ENCODE assay signal across 8 mouse cellular contexts in the genomic region with DNA sequence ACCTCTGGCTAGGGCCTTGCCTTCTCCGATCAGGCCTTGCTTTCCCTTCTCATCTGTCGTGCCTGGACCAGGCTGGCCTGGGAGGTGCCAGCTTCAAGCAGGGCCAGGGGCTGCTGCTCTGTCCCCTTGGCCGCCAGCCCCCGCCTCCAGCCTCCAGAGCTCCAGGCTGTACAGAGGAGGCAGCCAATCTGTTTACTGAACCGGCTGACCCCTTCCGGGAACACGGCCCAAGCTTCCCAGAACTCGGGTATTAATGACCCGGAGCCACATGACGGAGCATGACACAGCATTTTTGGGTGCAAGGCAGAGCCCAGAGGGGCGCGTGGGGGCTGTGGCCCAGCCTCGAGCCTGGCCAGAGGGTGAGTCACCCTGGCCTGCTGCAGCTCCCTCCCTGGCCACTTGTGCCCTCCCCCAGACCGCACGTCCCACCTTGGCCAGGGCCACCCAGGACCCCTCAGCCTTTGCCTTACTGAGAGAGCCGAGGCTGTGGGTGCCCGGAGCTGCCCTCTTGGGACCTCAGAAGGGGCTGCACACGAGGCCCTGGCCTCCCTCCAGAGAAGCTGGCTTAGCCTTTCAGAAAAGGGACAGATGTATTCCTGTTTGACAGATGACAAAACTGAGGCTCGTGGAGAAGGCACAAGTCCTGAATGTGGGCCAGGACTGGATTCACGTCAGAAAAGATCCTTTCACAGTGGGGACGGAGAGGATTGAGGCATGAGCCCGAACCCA.
DNase-seq lines count a peak whose midpoint lies in the region; ATAC-seq and TF ChIP-seq lines count a peak whose summit lies in the region.

No protein-coding gene starts in this region.

- 24% methylated on average over 22 of the region's 22 CpGs for WGBS in hindbrain, postnatal 0 days
- 31% methylated on average over 22 of the region's 22 CpGs for WGBS in macrophage (ENCODE audit: missing documents)

- TF ChIP-seq CTCF in hindbrain, postnatal 0 days (IDR thresholded peaks at IDR 0.05; ENCODE audit: low read depth) = no peak

- H3K9me3 ChIP-seq in hindbrain, postnatal 0 days (ENCODE audit: low read length) = no peaks in the 10 kb centered on the region

- no peak overlapping the region for H3K9ac ChIP-seq in hindbrain, postnatal 0 days (replicated peaks; ENCODE audit: low read length)

- H3K27me3 ChIP-seq in hindbrain, postnatal 0 days (ENCODE audit: insufficient read depth, low read length) = no peaks in the 10 kb centered on the region

- H3K36me3 ChIP-seq in hindbrain, postnatal 0 days (ENCODE audit: insufficient read depth, low read length) = no peaks in the 10 kb centered on the region
- H3K36me3 ChIP-seq in macrophage (ENCODE audit: inconsistent target) = no peaks in the 10 kb centered on the region

- H3K4me3 ChIP-seq in hindbrain, postnatal 0 days (ENCODE audit: low read length) = no peak overlapping the region
- no peak overlapping the region for H3K4me3 ChIP-seq in macrophage (ENCODE audit: inconsistent target)

- peak overlapping the region; percentile 27; the same call in 1 of the 2 replicates for H3K27ac ChIP-seq in hindbrain, postnatal 0 days
- H3K27ac ChIP-seq in macrophage = peak overlapping the region; percentile 75

- H3K79me2 ChIP-seq in macrophage (ENCODE audit: inconsistent target) = no peaks in the 10 kb centered on the region

- ATAC-seq in common myeloid progenitor, adult 5-6 weeks (replicated peaks; ENCODE audit: low read depth, poor library complexity, severe bottlenecking) = peak; percentile 68
- peak; percentile 86 for ATAC-seq in hindbrain, postnatal 0 days

- no peaks in the 10 kb centered on the region for H3K4me1 ChIP-seq in hindbrain, postnatal 0 days (ENCODE audit: insufficient read depth, low read length)

- no peak overlapping the region for H3K4me2 ChIP-seq in hindbrain, postnatal 0 days (ENCODE audit: low read depth, low read length)

- peak; percentile 89 for DNase-seq in adrenal gland, postnatal 10 days
- DNase-seq in gastrocnemius, adult 8-10 months (ENCODE audit: low spot score in 2 of 2) = peak; percentile 97 to 99
- peak; percentile 84 for DNase-seq in hindbrain, postnatal 0 days (ENCODE audit: low spot score)
- DNase-seq in left cerebral cortex, postnatal 10 days (ENCODE audit: extremely low spot score in 1 of 2, low spot score in 2 of 2) = peak; percentile 72 to 86
- DNase-seq in right cerebral cortex, postnatal 14 days = peak; percentile 54
- DNase-seq in thymus, postnatal 25 days = no peak

- intact Hi-C loops in left cerebral cortex, postnatal 10 days (cut with DNase I) = no loop called here
